Mouse (Mus musculus): Measurements from ENCODE around the gene Rreb1. TPM values are rescaled to one million over a fixed set of nuclear protein-coding genes. Genes with fewer than 3 reads are reported as not detected.
A peak's percentile ranks its signal among the peaks of the same experiment; 100 is the strongest.

Gene Rreb1
- polyA plus RNA-seq, 1 experiment from 2014 or later, result 14.1 TPM

DNA sequence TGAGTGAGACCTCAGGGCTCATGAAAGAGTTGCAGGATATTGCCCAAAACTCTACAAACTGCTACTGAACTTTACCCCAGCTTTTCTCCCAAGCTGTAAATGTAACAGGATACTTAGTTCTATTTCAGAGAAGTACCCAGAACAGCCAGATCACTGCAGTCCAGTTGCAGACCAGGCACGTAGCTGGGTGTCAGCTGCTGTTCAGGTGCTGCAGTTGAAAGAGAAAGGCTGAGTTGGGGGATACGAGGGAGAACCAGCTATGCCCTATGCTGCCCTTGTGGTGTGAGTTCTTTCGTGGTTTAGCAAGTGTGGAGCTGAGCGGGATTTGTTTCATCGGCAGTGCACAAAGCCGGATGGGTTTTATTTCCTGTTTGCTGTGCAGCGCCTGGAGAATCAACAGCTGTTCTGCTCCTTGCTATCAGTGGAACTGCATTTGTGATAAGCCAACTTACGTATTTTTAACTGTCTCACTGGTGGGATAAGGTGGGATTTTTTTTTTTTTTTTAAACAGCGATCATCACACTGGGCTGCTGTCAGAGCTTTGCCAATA lies 102.5 kb downstream of the Rreb1 start:
- no peak for ATAC-seq (ENCODE audit: insufficient read depth, low FRiP score)
- 30% methylated on average over 9 of the region's 9 CpGs for WGBS
- Histone ChIP-seq H3K4me2 (ENCODE audit: low read depth, low read length) (peak overlapping the region; percentile 28; the same call in 1 of the 2 replicates), H3K36me3 (ENCODE audit: control insufficient read depth, insufficient read depth, low read length) (no peaks in the 10 kb centered on the region), H3K9me3 (replicated peaks; ENCODE audit: control insufficient read depth, low read length) (no peaks in the 10 kb centered on the region), H3K27me3 (ENCODE audit: control insufficient read depth, insufficient read depth, low read length) (no peaks in the 10 kb centered on the region), H3K4me1 (ENCODE audit: control insufficient read depth, insufficient read depth, low read length) (peaks cover 58% of the 10 kb centered on the region), H3K9ac (ENCODE audit: low read length) (peak overlapping the region; percentile 2), H3K27ac (ENCODE audit: low read length) (peak overlapping the region; percentile 71), H3K4me3 (replicated peaks; ENCODE audit: low read length) (no peak overlapping the region)

DNA sequence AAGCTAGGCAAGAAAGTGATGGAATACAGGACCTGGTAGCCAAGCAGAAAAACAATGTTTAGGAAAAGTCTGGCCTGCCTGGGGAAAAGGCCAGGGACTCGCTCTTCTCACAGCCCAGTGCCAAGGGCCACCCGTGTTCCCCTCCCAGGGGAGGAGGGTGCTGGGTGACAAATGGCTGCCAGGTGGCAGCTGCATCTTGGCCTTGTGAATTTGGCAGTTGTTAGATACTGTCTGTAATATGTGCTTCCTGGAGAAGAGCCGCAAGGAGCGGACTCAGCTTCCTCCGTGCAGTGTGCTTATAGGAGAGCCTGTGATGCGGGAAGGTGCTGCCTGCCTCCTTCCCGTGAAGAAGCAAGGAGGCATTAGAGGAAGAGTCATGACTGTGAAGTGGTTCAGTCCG lies 104.3 kb downstream of the Rreb1 start:
- Histone ChIP-seq H3K9me3 (replicated peaks; ENCODE audit: control insufficient read depth, low read length) (no peaks in the 10 kb centered on the region), H3K9ac (ENCODE audit: low read length) (0 out of 2 replicates have a peak overlapping the region, but pooled peaks have one; percentile 7), H3K4me3 (replicated peaks; ENCODE audit: low read length) (no peak overlapping the region), H3K4me2 (ENCODE audit: low read depth, low read length) (no peak overlapping the region), H3K4me1 (ENCODE audit: control insufficient read depth, insufficient read depth, low read length) (peaks cover 50% of the 10 kb centered on the region), H3K27me3 (ENCODE audit: control insufficient read depth, insufficient read depth, low read length) (no peaks in the 10 kb centered on the region), H3K27ac (ENCODE audit: low read length) (peak overlapping the region; percentile 42), H3K36me3 (ENCODE audit: control insufficient read depth, insufficient read depth, low read length) (no peaks in the 10 kb centered on the region)
- 62% methylated on average over 8 of the region's 8 CpGs for WGBS
- no peak; the same call in 1 of the 2 replicates for ATAC-seq (ENCODE audit: insufficient read depth, low FRiP score)

DNA sequence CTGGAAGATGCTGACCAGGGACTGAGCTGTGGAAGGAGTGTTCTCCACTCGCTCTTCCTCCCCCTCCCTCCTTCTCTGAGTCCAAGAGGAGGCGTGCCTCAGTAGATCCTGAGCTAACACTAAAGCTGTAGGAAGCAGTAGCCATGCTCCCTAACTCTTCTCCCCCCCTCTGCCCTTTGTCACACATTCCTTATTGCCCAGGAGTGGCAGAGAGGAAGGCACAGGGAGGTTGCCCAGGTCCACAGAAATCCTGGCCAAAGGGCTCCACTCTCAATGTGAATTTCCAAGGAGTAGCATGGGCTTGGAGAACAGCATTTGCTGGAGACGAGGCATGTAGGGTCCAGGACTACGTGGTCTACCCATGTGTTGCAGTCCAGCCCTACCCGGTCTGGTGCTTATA lies 104.8 kb downstream of the Rreb1 start:
- peak overlapping the region; percentile 42; the same call in 1 of the 2 replicates for H3K27ac ChIP-seq (ENCODE audit: low read length)
- peaks cover 50% of the 10 kb centered on the region for H3K4me1 ChIP-seq (ENCODE audit: control insufficient read depth, insufficient read depth, low read length)
- H3K36me3 ChIP-seq (ENCODE audit: control insufficient read depth, insufficient read depth, low read length), result no peaks in the 10 kb centered on the region
- ATAC-seq (ENCODE audit: insufficient read depth, low FRiP score), result no peak
- 82% methylated on average over 5 of the region's 5 CpGs for WGBS
- H3K27me3 ChIP-seq (ENCODE audit: control insufficient read depth, insufficient read depth, low read length), result no peaks in the 10 kb centered on the region
- no peaks in the 10 kb centered on the region for H3K9me3 ChIP-seq (replicated peaks; ENCODE audit: control insufficient read depth, low read length)
- no peak overlapping the region for H3K4me2 ChIP-seq (ENCODE audit: low read depth, low read length)
- H3K9ac ChIP-seq (ENCODE audit: low read length), result no peak overlapping the region
- no peak overlapping the region for H3K4me3 ChIP-seq (replicated peaks; ENCODE audit: low read length)

DNA sequence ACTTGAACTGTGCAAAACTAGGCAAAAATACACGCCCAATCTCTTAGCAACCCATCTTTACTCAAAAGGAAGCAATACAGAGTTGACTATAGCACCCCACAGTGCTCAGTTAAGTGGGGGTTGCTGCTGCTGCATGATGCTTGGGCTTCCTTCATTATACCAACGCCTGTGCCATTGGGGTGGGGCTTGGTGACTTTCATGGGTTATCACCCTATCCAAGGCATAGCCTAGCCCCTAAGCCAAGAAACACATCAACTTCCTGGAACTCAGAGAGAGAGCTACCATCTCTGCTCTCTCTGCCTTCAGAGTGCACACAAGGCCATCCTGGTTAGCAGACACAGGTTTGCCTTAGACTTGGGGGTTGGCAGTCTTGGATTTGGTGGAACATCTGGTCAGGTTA lies 107.2 kb downstream of the Rreb1 start:
- no peaks in the 10 kb centered on the region for H3K36me3 ChIP-seq (ENCODE audit: control insufficient read depth, insufficient read depth, low read length)
- H3K27me3 ChIP-seq (ENCODE audit: control insufficient read depth, insufficient read depth, low read length), result no peaks in the 10 kb centered on the region
- no peaks in the 10 kb centered on the region for H3K9me3 ChIP-seq (replicated peaks; ENCODE audit: control insufficient read depth, low read length)
- 84% methylated on average over 2 of the region's 2 CpGs for WGBS
- ATAC-seq (ENCODE audit: insufficient read depth, low FRiP score), result no peak
- H3K27ac ChIP-seq (ENCODE audit: low read length), result no peak overlapping the region
- peaks cover 34% of the 10 kb centered on the region for H3K4me1 ChIP-seq (ENCODE audit: control insufficient read depth, insufficient read depth, low read length)
- no peak overlapping the region for H3K4me2 ChIP-seq (ENCODE audit: low read depth, low read length)
- H3K4me3 ChIP-seq (replicated peaks; ENCODE audit: low read length), result no peak overlapping the region
- H3K9ac ChIP-seq (ENCODE audit: low read length), result no peak overlapping the region

DNA sequence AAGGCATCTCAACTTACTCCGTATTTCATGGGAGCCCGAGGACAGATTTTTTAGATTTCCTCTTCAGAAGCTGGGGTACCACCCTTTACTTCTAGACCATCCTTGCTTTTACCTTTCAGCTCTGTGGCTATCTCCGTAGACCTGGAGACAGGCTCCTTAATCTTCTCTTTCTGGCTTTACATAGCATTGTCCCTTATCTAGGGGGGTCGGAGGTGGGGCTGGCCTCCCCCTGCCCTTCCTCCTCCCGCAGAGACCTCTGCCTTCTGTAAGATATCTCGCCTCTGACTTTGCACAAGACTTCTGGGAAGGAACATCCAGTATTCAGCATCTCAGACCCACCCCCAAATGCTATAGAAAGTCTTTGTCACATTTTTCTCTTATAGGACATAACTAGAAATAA lies 107.8 kb downstream of the Rreb1 start:
- Histone ChIP-seq H3K9me3 (replicated peaks; ENCODE audit: control insufficient read depth, low read length) (no peaks in the 10 kb centered on the region), H3K27me3 (ENCODE audit: control insufficient read depth, insufficient read depth, low read length) (no peaks in the 10 kb centered on the region), H3K4me2 (ENCODE audit: low read depth, low read length) (no peak overlapping the region), H3K4me1 (ENCODE audit: control insufficient read depth, insufficient read depth, low read length) (peaks cover 28% of the 10 kb centered on the region), H3K27ac (ENCODE audit: low read length) (no peak overlapping the region), H3K36me3 (ENCODE audit: control insufficient read depth, insufficient read depth, low read length) (no peaks in the 10 kb centered on the region), H3K9ac (ENCODE audit: low read length) (no peak overlapping the region), H3K4me3 (replicated peaks; ENCODE audit: low read length) (no peak overlapping the region)
- 70% methylated on average over 6 of the region's 6 CpGs for WGBS
- no peak for ATAC-seq (ENCODE audit: insufficient read depth, low FRiP score)

DNA sequence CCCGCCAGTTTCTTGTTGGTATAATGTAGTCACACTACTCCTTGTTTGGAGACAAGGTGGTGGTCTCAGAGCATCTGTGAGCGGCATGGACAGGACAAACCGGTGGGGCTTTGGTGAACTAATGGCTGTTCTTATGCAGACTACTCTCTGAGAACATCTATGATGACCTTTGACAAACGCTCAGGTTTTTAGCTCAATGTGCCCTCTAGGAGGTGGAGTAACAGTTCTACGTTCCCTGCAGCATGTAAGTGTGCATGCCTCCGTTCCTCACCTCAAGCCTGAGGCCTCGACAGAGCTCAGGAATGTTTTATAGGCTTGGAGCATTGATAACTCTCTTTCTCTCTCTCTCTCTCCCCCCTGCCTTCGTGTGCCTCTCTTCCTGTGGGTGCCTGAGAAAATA lies 116.6 kb downstream of the Rreb1 start:
- WGBS, result 68% methylated on average over 8 of the region's 8 CpGs
- no peaks in the 10 kb centered on the region for H3K9me3 ChIP-seq (replicated peaks; ENCODE audit: control insufficient read depth, low read length)
- H3K9ac ChIP-seq (ENCODE audit: low read length), result no peak overlapping the region
- no peaks in the 10 kb centered on the region for H3K27me3 ChIP-seq (ENCODE audit: control insufficient read depth, insufficient read depth, low read length)
- no peak for ATAC-seq (ENCODE audit: insufficient read depth, low FRiP score)
- peaks cover 4% of the 10 kb centered on the region; the same call in 1 of the 2 replicates for H3K36me3 ChIP-seq (ENCODE audit: control insufficient read depth, insufficient read depth, low read length)
- peak overlapping the region; percentile 5; the same call in 1 of the 2 replicates for H3K27ac ChIP-seq (ENCODE audit: low read length)
- H3K4me1 ChIP-seq (ENCODE audit: control insufficient read depth, insufficient read depth, low read length), result 0 out of 2 replicates have a peak, but pooled peaks cover 4% of the 10 kb centered on the region
- H3K4me3 ChIP-seq (replicated peaks; ENCODE audit: low read length), result no peak overlapping the region
- H3K4me2 ChIP-seq (ENCODE audit: low read depth, low read length), result no peak overlapping the region

DNA sequence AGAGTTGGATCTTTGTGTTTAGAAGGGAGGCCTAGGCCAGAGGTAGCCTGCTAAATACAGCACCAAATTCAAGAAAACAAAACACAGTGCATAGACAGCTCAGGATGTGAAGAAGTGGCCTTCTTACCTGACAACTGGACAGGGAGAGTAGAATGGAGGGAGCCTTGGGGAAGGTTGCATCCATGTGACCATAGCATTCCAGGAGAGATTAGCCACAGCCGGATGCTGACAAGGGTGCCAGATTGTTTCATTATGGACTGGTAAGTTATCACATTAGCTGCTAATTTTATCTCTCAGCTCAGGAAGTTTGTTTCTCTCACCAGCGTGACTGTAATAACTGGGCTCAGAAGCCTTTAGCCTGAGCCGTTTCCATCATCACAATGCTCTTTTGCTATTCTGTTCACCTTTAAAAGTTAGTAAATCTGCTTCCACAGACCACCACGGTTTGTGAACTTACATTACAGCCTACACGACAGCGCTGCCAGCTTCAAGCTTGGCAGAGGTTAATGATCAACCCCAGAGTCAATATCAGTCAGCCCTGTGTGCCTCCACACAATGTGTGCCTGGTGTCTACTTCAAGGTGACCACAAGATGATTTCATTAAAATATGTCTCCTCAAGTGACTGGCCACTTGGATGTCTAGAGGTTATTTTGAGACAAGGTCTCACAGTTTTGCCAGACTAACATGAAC lies 117.5 kb downstream of the Rreb1 start:
- Histone ChIP-seq H3K4me2 (ENCODE audit: low read depth, low read length) (no peak overlapping the region), H3K4me3 (replicated peaks; ENCODE audit: low read length) (no peak overlapping the region), H3K36me3 (ENCODE audit: control insufficient read depth, insufficient read depth, low read length) (peaks cover 4% of the 10 kb centered on the region; the same call in 1 of the 2 replicates), H3K9ac (ENCODE audit: low read length) (no peak overlapping the region), H3K27ac (ENCODE audit: low read length) (peak overlapping the region; percentile 36), H3K9me3 (replicated peaks; ENCODE audit: control insufficient read depth, low read length) (no peaks in the 10 kb centered on the region), H3K27me3 (ENCODE audit: control insufficient read depth, insufficient read depth, low read length) (no peaks in the 10 kb centered on the region), H3K4me1 (ENCODE audit: control insufficient read depth, insufficient read depth, low read length) (no peaks in the 10 kb centered on the region)
- 53% methylated on average over 6 of the region's 6 CpGs for WGBS
- peak; percentile 86 for ATAC-seq (ENCODE audit: insufficient read depth, low FRiP score)

DNA sequence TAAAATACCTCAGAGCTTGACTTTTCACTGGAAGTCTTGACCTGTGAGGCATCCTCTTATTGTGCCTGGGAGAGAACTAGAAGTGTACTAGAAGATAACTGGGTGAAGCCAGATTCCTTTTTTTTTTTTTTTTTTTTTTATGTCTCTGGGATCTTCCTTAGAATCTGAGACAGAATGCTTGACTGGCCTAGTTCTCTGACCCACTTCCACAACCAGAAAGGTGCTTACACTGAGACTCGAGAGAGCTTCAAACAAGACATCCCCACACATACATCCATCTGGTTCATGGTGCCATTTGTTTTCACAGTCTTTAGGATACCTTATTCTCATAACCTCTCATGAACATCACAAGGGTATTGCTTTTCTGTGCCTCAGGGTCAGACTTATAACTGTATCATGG lies 118.2 kb downstream of the Rreb1 start:
- H3K4me3 ChIP-seq (replicated peaks; ENCODE audit: low read length), result no peak overlapping the region
- H3K27me3 ChIP-seq (ENCODE audit: control insufficient read depth, insufficient read depth, low read length), result no peaks in the 10 kb centered on the region
- 85% methylated on average over 1 of the region's 1 CpGs for WGBS
- ATAC-seq (ENCODE audit: insufficient read depth, low FRiP score), result no peak
- H3K36me3 ChIP-seq (ENCODE audit: control insufficient read depth, insufficient read depth, low read length), result peaks cover 4% of the 10 kb centered on the region; the same call in 1 of the 2 replicates
- H3K9ac ChIP-seq (ENCODE audit: low read length), result no peak overlapping the region
- H3K4me1 ChIP-seq (ENCODE audit: control insufficient read depth, insufficient read depth, low read length), result no peaks in the 10 kb centered on the region
- no peaks in the 10 kb centered on the region for H3K9me3 ChIP-seq (replicated peaks; ENCODE audit: control insufficient read depth, low read length)
- no peak overlapping the region for H3K4me2 ChIP-seq (ENCODE audit: low read depth, low read length)
- H3K27ac ChIP-seq (ENCODE audit: low read length), result no peak overlapping the region

DNA sequence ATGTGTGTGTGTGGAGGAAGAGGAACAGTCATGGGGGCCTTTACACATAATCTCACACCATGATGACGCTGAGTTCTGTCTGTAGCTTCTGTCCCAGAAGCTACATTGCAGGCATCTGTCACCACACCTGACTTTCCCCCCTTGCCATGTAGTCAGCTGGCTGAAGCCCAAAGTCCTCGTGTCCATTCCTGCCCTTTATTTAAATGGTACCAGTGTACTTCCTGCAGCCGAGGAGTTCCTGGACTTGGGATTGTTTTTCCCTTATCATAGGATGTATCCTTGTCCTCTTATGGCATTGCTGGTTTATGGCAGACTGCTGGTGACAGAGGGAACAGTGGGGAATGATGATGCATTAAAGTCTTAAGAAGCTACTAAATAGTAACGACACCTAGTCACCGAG lies 120.6 kb downstream of the Rreb1 start:
- Histone ChIP-seq H3K9me3 (replicated peaks; ENCODE audit: control insufficient read depth, low read length) (no peaks in the 10 kb centered on the region), H3K36me3 (ENCODE audit: control insufficient read depth, insufficient read depth, low read length) (no peaks in the 10 kb centered on the region), H3K27me3 (ENCODE audit: control insufficient read depth, insufficient read depth, low read length) (no peaks in the 10 kb centered on the region), H3K4me3 (replicated peaks; ENCODE audit: low read length) (no peak overlapping the region), H3K27ac (ENCODE audit: low read length) (0 out of 2 replicates have a peak overlapping the region, but pooled peaks have one; percentile 23), H3K9ac (ENCODE audit: low read length) (no peak overlapping the region), H3K4me1 (ENCODE audit: control insufficient read depth, insufficient read depth, low read length) (no peaks in the 10 kb centered on the region), H3K4me2 (ENCODE audit: low read depth, low read length) (no peak overlapping the region)
- ATAC-seq (ENCODE audit: insufficient read depth, low FRiP score), result no peak
- 63% methylated on average over 5 of the region's 5 CpGs for whole genome bisulfite sequencing

All from stomach, embryonic 16.5 days (tissue).